Mouse (Mus musculus) cerebellum, adult 18-20 months (tissue): ENCODE measurements around the gene Trpm8.

Experiments used
- DNase-seq, 2 experiments: peaks; one replicate each; pipeline ENCODE4 v3.0.0; 2021

Trpm8 gene

DNA sequence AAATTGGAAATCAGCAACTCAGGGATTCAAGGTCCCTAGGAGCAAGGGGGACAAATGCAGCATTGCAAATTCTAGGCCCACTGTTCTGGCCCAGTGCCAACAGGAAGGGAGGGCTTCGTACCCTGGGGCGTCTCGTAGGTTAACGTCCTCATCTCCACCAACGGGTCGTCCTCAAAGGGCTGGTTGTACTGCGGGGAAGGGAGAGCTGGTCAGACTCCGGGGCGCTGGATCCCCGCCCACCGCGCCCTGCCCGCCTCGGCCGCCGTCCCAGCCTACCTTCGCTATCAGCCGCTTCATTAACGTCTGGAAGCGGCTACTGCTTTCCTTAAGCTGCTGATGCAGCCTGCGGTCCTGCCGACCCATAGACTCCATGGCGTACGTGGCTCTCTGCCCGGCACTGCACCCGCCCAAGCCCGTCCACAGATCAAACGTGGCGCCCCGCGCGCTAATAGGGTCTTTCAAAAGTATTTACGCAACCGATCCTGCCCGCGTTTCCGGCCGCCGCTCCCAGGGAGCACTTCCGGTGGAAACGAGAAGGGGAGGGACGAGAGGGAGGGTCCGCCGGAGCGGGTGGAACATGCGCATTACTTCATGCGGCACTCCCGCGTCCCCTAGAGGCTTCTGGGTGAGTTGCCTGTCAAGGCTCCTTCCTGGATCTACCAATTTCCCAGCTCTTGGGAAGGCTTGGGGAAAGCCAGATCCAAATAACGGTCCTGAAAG is at the start of gene Trpm8, which contains the start of gene Hjurp:
Gene Trpm8 (plus strand): TSS at position 564 of the 720 bp plus-strand sequence.
Gene Hjurp (minus strand): TSS at position 536 of the 720 bp plus-strand sequence.
- peak; percentile 100 for DNase-seq

DNA sequence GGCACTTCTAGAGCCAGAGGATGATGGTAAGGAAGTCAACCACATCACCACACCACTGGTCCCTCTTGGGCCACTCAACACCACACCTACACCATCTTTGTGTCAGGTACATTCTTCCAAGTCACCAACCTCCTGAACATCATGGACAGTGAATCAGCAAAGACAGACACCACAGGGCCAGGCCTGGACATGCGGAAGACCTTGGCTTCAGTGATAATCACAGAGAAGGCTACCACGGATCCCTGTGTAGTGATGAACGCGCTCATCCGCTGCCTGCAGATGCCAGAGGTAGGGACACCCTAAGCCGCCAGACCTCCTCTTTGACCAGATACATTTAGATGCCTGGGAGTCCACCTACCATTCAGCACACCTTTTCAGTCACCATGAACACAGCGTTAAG is 49.3 kb upstream of the Trpm8 start:
- no peak for DNase-seq

DNA sequence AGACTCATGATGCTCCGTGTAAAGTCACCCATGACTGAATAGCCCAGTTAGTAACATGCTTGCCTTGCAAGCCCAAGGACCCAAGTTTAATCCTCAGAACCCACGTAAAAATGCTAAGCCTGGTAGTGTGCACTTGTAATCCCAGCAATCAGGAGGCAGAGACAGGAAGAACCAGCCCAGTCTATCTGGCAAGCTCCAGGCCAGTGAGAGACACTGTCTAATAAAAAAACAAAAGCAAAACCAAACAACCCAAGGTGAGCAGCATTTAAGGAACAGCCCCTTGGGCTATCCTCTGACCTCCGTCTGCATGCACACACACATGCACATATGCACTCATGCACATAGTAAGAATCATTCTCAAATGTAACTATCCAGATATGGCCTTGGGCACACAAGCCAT is 47.9 kb upstream of the Trpm8 start:
- no peak for DNase-seq

DNA sequence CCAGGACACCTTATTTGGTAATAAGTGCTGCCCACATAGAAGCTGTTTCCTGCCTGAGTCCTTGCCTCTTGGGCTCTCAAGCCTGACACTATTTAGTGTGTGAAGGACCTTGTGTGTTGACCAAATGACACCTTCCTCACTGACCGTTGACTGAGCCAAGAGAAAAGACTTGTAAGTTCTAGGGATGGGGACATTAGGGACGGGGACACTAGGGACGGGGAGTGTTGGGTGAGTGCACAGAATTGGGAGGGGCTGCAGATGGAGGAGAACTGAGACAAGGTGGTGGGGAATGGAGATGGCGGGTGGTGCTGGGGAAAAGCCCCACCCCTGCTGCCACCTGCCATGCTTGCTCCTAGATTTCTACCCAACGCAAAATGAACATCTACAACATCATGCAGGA is 47.5 kb upstream of the Trpm8 start:
- DNase-seq, result peak in 1 of 2 experiments; percentile 10

DNA sequence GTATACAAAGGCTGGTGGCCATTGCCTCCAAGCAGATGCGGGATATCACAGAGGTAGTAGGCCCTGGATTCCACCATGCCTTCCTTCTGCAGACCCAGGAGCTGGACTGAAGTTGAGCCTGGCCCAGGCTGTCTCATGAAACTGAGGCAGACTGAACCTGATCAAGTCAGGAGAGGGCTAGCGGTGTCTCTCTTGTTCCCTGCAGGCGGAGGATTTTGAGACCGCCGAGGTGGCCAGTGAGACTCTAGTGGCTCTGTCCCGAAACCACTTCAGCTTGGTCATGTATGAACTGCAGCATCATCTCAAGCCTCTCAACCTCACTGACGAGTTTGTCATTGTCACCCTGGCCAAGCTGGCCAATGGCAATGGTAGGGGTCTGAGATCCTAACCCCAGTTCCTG is 47.0 kb upstream of the Trpm8 start:
- no peak for DNase-seq

DNA sequence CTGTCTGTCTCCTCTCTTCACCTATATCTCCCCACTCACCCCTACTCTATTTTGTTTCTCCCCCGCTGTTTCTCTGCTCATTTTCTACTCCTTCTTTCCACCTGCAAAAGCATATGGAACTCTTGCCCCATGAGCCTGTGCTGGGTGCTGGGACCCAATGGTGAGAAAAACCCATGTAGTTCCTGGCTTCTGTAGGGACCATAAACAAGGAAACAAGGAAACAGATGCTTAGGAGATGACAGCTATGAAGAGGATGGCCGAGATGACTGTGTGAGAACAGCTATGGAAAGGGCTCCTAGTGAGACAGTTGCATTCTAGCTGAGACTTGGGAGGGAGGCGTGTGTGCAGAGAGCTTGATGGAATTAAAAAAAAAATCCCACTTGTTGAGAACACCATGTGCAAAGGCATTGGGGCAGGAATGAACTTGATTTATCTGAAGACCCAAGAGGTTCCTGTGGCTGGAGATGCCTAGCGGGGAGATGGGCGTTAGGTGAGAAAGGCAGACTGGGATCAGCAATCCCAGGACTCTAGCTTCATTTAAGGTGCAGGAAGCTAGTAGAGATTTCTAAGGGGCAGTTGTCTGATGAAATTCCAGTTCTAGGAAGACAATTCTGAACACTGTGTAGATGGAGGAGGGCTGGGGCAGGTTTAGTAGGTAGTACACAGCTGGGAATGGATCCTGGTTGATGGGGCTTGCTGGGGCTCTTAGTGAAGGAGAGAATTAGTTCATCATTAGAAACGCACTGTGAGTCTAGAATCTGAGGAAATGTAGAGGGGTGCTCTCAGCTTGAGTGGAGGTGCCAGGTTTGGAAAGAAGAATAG is 46.3 kb upstream of the Trpm8 start:
- DNase-seq, result no peak

DNA sequence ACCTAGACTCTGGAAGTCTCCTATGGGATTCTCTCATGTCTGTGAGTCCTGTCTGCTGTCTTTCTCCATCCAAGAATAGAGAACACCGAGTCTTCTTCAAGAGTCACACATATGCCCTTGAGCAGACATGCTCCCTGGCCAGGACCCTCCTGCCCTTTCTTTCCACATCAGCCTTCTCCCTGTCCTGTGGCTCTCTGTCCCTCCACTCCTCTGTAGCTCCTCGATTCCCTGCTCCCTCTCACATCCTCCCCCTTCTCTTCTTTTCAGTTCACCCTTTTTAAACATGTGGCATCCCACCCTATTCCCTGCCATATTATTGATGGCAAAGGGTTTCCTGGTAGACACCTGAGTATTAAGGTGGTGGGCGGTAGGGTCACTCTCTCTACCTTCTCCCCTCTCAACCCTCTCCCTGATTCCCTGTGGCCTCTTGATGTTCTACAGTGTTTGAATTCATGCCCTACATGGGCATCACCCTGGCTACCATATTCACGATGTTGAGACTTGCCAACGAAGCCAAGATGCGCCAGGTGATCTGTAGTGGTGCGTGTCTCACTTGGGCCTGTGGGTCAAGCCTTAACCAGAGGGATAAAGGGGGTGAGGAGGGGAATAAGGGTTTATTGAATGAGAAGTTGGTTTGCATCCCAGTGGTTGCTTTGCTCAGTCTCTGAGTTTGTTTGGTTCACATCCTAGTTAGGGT is 45.5 kb upstream of the Trpm8 start:
- peak in 1 of 2 experiments; percentile 3 for DNase-seq

DNA sequence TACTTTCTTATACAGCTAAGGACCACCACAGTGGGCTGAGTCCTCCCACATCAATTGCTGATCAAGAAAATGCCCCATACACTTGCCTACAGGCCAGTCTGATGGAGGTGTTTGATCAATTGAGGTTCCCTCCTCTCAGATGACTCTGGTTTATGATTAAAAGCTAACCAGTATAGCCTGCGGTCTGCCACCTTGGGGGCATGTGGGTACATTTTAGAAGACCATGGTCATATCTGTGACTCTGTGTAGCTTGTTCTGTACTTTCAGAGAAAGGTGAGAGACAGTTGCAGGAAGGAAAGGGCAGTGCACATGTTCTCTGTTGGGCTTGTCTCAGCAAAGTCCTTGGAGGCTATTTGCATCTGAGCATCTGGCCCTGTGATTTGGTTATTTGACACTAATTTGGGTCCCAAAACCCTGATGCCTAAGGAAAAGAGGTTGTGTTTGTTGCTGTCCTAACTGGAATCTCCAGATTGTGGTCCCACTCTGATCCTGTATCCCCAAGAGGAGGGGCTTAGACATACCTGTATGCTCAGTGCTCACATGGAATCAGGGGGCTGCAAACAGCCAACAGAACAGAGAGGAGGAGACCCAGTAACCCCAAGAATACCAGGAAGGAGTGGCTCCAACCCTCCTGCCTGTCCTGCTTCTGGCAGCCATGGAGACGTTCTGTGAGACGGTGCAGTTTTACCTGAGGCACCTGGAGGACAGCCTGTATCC is 44.6 kb upstream of the Trpm8 start:
- peak in 1 of 2 experiments; percentile 3 for DNase-seq

DNA sequence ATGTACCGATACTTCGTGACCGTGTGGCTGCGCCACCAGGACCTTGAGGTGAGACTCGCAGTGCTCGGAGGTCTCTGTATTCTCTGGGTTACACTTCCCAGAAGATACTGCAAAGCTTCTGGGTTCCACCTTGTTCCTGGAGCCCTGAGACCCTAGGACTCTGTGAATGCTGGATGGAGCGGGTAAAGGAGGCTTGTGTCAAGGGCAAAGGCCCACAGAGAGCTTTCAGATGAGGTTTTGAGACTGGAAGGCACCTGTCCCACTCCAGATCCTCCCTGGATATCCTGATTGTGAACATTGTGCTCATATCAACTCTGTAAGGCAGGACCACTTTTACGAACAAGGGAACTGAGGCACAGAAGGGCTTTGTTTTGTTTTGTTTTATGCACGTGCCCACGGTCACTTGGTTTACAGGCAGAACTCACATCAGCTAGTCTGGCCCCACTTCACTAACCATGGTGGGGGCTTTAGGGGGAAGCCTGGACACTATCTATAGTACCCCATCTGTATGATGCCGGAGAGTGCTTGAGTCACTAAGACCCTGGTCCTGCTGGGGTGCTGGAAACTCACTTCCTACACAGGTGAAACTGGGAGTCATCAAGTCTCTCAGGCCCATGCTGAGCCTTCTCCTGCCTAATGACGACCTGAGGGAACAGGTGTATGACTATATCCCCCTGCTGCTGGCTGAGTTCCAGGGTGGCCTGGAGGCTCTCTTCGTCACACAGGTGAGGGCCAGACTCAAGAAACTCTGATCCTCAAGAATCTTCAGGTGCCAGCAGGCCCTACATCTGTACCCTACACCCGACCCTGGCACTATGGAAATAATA is 43.8 kb upstream of the Trpm8 start:
- DNase-seq, result peak in 1 of 2 experiments; percentile 15

DNA sequence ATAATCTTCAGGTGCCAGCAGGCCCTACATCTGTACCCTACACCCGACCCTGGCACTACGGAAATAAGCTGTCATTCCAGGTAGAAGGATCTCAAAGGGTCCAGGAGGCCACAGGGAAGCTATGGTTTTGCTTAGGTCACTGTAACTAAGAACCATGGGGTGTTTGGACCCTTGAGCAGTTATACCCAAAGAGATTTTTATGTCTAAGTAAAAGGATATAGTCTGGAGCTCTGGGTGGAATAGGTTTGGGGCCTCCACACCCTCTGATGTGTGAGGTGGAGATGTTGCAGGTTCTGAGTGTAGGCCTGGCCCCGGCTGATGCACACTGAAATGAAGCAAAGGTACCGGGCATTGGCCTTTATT is 43.2 kb upstream of the Trpm8 start:
- no peak for DNase-seq

DNA sequence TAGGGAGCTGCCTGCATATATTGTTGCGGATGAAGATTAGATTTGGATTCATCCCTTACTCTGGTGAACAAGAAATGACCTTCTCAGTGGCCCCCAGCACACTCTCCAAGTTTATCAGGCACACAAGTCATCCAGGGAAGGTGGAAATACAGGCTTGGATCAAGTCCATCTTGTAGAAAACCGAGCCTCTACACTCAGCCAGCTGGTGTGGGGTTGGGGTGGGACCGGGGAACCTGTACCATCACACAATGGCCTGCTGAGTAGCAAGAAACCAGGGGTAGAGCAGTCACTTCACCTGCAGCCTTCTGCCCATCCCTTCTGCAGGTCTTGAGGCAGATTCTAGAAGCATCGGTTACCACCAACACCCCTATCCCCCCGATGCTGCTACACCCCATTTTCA is 42.8 kb upstream of the Trpm8 start:
- DNase-seq, result peak in 1 of 2 experiments; percentile 6

DNA sequence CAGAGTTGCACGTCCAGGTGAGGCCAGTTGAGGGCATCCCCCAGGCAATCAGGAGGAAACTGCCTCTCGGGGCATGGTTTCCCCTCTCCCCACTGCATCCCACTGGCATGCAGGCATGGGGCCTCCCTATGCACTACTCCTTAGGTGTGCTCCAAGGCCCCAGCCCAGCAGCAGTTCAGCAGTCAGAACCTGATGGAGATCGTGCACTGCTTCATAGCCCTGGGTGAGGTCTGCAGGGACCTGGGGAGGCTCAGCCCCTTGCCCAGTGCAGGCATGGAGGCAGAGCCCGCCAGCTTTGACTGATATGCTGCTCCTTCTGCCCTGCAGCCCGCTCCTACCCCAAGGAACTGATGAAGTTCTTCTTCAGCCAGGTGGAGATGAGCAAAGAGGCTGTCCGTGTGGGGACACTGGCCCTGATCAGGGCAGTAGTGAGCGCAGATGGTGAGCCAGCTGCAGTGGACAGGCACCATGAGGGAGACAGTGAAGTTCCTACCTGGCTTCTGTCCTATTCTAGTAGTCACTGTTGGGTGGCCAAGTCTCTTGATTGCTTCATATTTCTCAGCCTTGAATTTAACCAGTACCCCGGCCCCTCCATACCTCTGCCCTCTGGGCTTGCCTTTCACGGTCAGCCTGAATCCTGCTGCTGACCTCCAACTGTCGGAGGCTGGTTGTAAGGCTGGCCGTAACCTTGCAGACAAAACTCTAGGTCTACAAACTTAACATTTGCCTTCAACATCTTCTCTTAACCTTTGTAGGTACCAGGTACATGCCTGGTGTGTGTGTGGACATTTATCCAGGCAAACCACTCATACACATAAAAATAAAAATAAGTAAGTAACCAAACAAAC is 42.2 kb upstream of the Trpm8 start:
- DNase-seq, result peak in 1 of 2 experiments; percentile 4

DNA sequence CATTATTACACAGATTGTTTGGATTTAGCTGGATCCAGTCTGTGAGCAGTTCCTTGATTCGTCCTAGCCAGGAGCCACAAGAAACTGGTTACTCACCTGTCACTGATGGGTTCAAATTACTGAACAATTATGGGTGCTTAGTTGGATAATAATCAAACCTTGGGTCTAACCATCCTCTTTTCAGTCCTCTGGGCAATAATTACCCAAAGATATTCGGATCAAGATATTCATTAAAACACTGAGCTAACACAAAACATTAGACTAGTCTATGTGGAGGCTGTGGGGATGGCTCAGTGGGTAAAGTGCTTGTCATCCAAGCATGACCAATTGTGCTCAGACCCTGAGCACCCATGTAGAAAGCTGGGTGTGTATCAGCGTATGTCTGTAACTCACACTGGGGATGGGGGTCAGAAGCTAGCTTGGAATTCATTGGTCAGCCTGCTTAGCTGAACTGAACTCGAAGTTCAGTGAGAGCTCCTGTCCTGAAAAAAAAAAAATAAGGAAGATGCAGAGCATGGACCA is 41.5 kb upstream of the Trpm8 start:
- DNase-seq, result no peak

DNA sequence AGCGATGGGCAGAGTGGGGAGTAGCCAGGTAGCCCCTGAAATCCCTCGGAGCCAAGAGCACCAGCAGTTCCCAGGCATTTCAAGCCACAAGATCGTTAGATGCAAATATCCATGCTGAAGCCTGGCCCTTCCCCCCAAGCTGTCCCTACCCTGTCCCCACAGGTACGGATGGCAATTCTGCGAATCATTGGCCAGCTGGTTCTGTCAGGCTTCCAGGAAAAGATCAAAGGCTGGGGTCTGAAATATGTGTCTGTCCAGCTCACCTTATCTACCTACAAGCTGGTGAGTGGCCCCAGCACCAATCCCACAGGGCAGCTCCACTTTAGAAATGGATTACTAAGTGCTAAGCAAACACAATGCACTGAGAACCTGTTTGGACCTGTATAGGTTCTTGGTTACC is 40.1 kb upstream of the Trpm8 start:
- no peak for DNase-seq

DNA sequence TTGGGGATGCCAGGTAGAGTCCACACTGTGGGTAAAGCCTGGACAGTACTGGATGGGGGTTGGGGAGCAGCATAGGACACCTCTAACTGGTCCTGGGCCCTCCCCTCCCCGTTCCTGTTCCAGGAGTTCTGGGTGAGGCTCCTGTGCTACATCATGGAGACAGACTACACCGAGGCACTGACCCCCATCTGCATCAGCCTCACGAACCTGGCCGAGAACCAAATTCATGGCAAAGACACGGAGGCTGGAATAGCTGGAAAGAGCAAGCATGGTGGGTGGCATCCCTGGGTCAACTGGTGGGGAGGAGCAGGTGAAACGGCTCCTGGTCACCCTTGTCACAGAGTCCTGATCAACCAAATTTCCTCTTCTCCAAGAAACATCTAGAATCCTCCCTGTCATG is 38.7 kb upstream of the Trpm8 start:
- DNase-seq, result no peak

DNA sequence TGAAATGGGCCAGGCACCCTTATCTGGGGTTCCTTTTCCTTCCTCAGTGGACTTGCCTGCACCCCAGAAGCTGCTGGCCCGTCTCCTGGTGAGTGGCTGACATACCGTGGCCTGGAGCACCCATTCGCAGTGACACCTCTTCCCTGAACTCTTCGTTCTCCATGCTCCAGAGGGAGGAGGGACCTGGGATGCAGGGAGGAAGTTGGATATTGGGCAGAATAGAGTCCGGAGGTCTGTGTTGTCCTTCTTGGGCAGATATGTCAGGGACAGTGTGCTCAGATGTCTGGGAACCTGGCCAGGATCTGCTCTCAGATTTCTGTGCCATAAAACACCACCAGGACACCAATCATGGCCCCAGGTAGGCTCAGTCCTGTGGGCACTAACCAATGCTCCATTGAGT is 37.4 kb upstream of the Trpm8 start:
- DNase-seq, result no peak

DNA sequence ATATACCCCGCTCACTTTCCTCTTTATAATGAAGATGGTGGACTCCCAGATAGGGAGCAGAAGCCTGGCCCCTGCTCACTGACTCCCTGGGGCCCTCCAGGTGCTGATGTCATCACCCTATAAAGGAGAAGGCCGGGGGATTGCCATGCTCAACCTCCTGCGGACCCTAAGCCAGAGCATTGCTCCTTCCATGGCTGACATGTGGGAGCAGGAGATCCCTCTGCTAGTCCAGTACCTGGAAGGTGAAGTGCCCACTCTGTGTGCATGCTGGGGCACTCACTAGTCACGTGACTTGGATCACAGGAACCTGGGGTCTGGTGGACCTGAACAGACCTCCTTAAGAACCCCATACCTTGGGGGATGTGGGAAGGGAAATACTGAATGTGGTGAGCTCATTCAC is 36.9 kb upstream of the Trpm8 start:
- DNase-seq, result no peak

DNA sequence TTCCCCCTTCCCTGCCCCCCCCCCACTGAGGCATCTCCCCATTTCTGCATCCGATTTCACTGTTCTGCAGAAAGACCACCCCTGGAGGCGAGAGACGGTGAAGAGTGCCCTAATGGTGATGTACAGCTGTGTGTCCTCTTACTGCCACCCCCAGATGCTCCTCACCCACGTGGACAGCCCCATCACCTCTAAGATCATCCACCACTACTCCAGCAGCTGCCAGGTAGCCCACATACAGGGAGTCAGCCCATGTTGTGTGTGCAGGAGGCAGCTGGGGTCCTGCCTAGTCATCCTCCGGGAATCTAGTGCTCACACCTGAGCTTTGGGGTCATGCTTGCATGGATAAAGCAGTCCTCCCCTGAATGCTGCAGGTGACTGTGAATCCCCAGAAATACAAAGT is 33.6 kb upstream of the Trpm8 start:
- no peak for DNase-seq

DNA sequence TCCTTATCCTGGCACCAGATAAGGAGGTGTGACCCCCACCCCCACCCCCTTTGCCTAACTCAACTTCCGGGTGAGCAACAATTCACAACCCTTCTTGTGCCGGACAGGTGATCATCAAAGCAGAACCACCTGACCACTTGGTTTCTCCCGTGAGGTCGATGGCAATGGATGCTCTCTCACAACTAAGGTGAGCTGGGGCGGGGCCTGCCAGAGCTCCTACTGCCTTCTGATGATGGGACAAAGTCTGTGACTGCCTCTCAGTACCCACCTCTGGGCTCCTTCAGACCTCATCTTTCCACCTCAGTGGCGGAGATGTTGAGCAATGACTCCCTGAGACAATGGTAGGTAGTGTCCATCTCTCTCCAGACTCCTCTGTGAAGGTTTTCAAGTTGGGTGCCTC is 31.6 kb upstream of the Trpm8 start:
- no peak for DNase-seq

DNA sequence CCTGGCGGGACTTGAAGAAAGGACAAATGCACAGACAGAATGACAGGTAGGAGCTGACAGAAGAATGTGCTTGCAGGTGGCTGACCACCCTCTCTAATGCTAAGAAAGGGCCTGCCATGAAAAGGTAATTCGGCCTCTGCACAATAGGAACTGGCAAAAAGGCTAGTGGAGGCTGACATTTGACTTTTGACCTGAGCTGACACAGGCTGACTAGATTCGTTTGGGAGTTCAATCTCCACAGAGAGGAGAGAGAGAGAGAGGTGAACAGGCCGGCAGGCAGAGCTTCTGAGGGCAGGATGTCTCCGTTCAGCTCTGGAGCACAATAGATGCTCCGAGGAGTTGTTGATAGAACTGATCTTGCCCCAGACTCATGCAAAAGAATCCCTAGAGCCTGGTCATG is 31.1 kb upstream of the Trpm8 start:
- DNase-seq, result no peak

DNA sequence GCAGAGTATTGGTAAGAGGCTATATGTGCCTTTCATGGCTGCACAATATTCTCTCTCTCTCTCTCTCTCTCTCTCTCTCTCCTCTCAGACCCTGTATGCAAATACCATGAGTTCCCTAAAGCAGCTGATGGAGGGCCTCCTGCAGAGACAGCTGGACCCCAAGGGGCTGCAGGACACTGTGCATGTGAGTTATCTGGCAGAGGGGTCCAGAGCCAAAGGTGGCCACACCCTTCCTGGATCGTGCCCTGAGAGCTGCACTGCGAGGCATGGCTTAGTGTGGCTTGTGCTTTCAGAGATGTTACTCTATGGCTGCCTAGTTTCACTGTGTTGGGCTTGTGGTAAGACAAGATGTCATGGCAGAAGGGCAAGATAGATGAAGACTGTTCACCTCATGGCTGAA is 29.8 kb upstream of the Trpm8 start:
- no peak for DNase-seq
